Mouse (Mus musculus) embryonic facial prominence, embryonic 10.5 days (tissue): ENCODE results near the gene Tssk4. TPM values are rescaled to one million over a fixed set of nuclear protein-coding genes. Genes with fewer than 3 reads are reported as not detected.

ENCODE experiments used
- DNase-seq: peaks from one replicate; pipeline ENCODE4 v3.0.0-alpha.2; 2017; ENCODE audit warnings: low spot score
- H3K27ac ChIP-seq: fragments of 300-500 bp; sonication (generic); replicated peaks from 2 replicates; pipeline ENCODE4 v1.5.1; 2016; ENCODE audit warnings: mild to moderate bottlenecking
- H3K27me3 ChIP-seq: fragments of 300-500 bp; sonication (generic); replicated peaks from 2 replicates; pipeline ENCODE4 v1.6.1; 2016; ENCODE audit warnings: low read depth, mild to moderate bottlenecking; ENCODE audit not compliant: poor library complexity, severe bottlenecking
- H3K36me3 ChIP-seq: fragments of 300-500 bp; sonication (generic); replicated peaks from 2 replicates; pipeline ENCODE4 v1.6.1; 2016; ENCODE audit warnings: mild to moderate bottlenecking, moderate library complexity
- H3K4me1 ChIP-seq: fragments of 300-500 bp; sonication (generic); 2 replicates; pipeline ENCODE4 v1.6.1; 2016
- H3K4me3 ChIP-seq: fragments of 300-500 bp; sonication (generic); 2 replicates; pipeline ENCODE4 v1.5.1; 2016; ENCODE audit warnings: mild to moderate bottlenecking, moderate library complexity
- H3K9me3 ChIP-seq: fragments of 300-500 bp; sonication (generic); 2 replicates; pipeline ENCODE4 v1.6.1; 2016; ENCODE audit warnings: mild to moderate bottlenecking
- WGBS: fragments of 180-500 bp; shearing (Covaris S2); methylation state at CpG from one replicate; pipeline ENCODE4 v1.1.7; 2016; 5-methylcytosine and 5-hydroxymethylcytosine counted together
- polyA plus RNA-seq: library from polyadenylated mRNA; unstranded; fragments of >200 nt; fragmentation: Nextera tagmentation; extraction: Ambion mirVana; gene quantifications from 2 replicates; pipeline ENCODE4 v1.2.1, GENCODE M21; 2016

Gene Tssk4
- polyA plus RNA-seq, 1 experiment from 2014 or later: 0.74 TPM

GRCm38 (mm10) chr14:55651528-55651927 lies 1.5 kb downstream of the Tssk4 start:
- Histone ChIP-seq H3K36me3 (peaks cover 18% of the 10 kb centered on the region), H3K9me3 (no peaks in the 10 kb centered on the region), H3K4me1 (peaks cover 3% of the 10 kb centered on the region; the same call in 1 of the 2 replicates), H3K4me3 (no peak overlapping the region), H3K27ac (no peak overlapping the region), H3K27me3 (no peaks in the 10 kb centered on the region)
- no peak for DNase-seq
- 87% methylated on average over 7 of the region's 7 CpGs for WGBS

- no peak overlapping the region for H3K4me3 ChIP-seq
- DNase-seq: no peak
- H3K9me3 ChIP-seq: no peaks in the 10 kb centered on the region
- H3K36me3 ChIP-seq: peaks cover 33% of the 10 kb centered on the region
- H3K27me3 ChIP-seq: no peaks in the 10 kb centered on the region
- 90% methylated on average over 3 of the region's 3 CpGs for WGBS
- H3K27ac ChIP-seq: no peak overlapping the region
- H3K4me1 ChIP-seq: peaks cover 15% of the 10 kb centered on the region
Observed at GRCm38 (mm10) chr14:55656935-55657334, 7.0 kb downstream of the Tssk4 start.

GRCm38 (mm10) chr14:55658011-55658410 lies 8.0 kb downstream of the Tssk4 start:
- Histone ChIP-seq H3K4me3 (no peak overlapping the region), H3K9me3 (no peaks in the 10 kb centered on the region), H3K27ac (no peak overlapping the region), H3K27me3 (no peaks in the 10 kb centered on the region), H3K36me3 (peaks cover 44% of the 10 kb centered on the region), H3K4me1 (peaks cover 12% of the 10 kb centered on the region)
- WGBS: 93% methylated on average over 5 of the region's 5 CpGs
- DNase-seq: no peak

- peaks cover 57% of the 10 kb centered on the region for H3K36me3 ChIP-seq
- H3K27me3 ChIP-seq: no peaks in the 10 kb centered on the region
- WGBS: under 1% methylated on average over 39 of the region's 39 CpGs
- peak within 1 kb of the TSS; percentile 83 for H3K4me3 ChIP-seq
- peak; percentile 85 for DNase-seq
- no peaks in the 10 kb centered on the region for H3K9me3 ChIP-seq
- peak within 1 kb of the TSS; percentile 83 for H3K27ac ChIP-seq
- H3K4me1 ChIP-seq: peaks cover 12% of the 10 kb centered on the region
Observed at GRCm38 (mm10) chr14:55659960-55660573, 10.1 kb downstream of the Tssk4 start, which contains the start of gene Mdp1. Gene Mdp1 (minus strand): TSS chr14:55660508.

- Histone ChIP-seq H3K36me3 (peaks cover 59% of the 10 kb centered on the region), H3K4me3 (peak overlapping the region; percentile 83), H3K9me3 (no peaks in the 10 kb centered on the region), H3K27ac (peak overlapping the region; percentile 83; the same call in 1 of the 2 replicates), H3K27me3 (no peaks in the 10 kb centered on the region), H3K4me1 (peaks cover 12% of the 10 kb centered on the region)
- no peak for DNase-seq
- WGBS: 45% methylated on average over 2 of the region's 2 CpGs
Observed at GRCm38 (mm10) chr14:55660636-55661035, 10.7 kb downstream of the Tssk4 start.

GRCm38 (mm10) chr14:55671486-55671832 lies 21.5 kb downstream of the Tssk4 start:
- peaks cover 20% of the 10 kb centered on the region for H3K4me1 ChIP-seq
- WGBS: under 1% methylated on average over 12 of the region's 12 CpGs
- peak overlapping the region; percentile 92 for H3K4me3 ChIP-seq
- no peaks in the 10 kb centered on the region for H3K9me3 ChIP-seq
- H3K27ac ChIP-seq: peak overlapping the region; percentile 97
- peaks cover 41% of the 10 kb centered on the region for H3K36me3 ChIP-seq
- no peaks in the 10 kb centered on the region for H3K27me3 ChIP-seq
- DNase-seq: no peak

- H3K9me3 ChIP-seq: no peaks in the 10 kb centered on the region
- peaks cover 20% of the 10 kb centered on the region for H3K4me1 ChIP-seq
- DNase-seq: peak; percentile 90
- H3K27ac ChIP-seq: peak within 1 kb of the TSS; percentile 97
- WGBS: 1% methylated on average over 38 of the region's 38 CpGs
- peaks cover 41% of the 10 kb centered on the region for H3K36me3 ChIP-seq
- H3K27me3 ChIP-seq: no peaks in the 10 kb centered on the region
- H3K4me3 ChIP-seq: peak within 1 kb of the TSS; percentile 92
Observed at GRCm38 (mm10) chr14:55671833-55672740, 22.1 kb downstream of the Tssk4 start, which contains the start of the genes Gmpr2 and Nedd8. Gene Gmpr2 (plus strand): TSS chr14:55671941. Gene Nedd8 (minus strand): TSS chr14:55672124.

GRCm38 (mm10) chr14:55672741-55673060 lies 22.7 kb downstream of the Tssk4 start:
- H3K27ac ChIP-seq: peak overlapping the region; percentile 97; the same call in 1 of the 2 replicates
- WGBS: 81% methylated on average over 7 of the region's 7 CpGs

GRCm38 (mm10) chr14:55677615-55678014 lies 27.6 kb downstream of the Tssk4 start:
- H3K27ac ChIP-seq: no peak overlapping the region
- peaks cover 61% of the 10 kb centered on the region for H3K36me3 ChIP-seq
- H3K27me3 ChIP-seq: no peaks in the 10 kb centered on the region
- H3K4me1 ChIP-seq: peaks cover 22% of the 10 kb centered on the region
- no peak overlapping the region for H3K4me3 ChIP-seq
- no peaks in the 10 kb centered on the region for H3K9me3 ChIP-seq
- no peak for DNase-seq
- WGBS: 86% methylated on average over 4 of the region's 4 CpGs

More at GRCm38 (mm10) chr14:55672741-55673060, 22.7 kb downstream of the Tssk4 start:
- Histone ChIP-seq H3K4me3 (peak overlapping the region; percentile 92), H3K36me3 (peaks cover 47% of the 10 kb centered on the region), H3K9me3 (no peaks in the 10 kb centered on the region), H3K27me3 (no peaks in the 10 kb centered on the region), H3K4me1 (peaks cover 20% of the 10 kb centered on the region)
- no peak for DNase-seq

- Histone ChIP-seq H3K4me1 (peaks cover 17% of the 10 kb centered on the region), H3K36me3 (peaks cover 42% of the 10 kb centered on the region), H3K27me3 (no peaks in the 10 kb centered on the region), H3K9me3 (no peaks in the 10 kb centered on the region), H3K27ac (peak within 1 kb of the TSS; percentile 92), H3K4me3 (peak within 1 kb of the TSS; percentile 85)
- peak; percentile 97 for DNase-seq
- WGBS: under 1% methylated on average over 66 of the region's 66 CpGs
Observed at GRCm38 (mm10) chr14:55681160-55682117, 31.5 kb downstream of the Tssk4 start, which contains the start of gene Tinf2. Gene Tinf2 (minus strand): TSS chr14:55681820.

GRCm38 (mm10) chr14:55682118-55682493 lies 32.1 kb downstream of the Tssk4 start:
- 19% methylated on average over 3 of the region's 3 CpGs for WGBS
- Histone ChIP-seq H3K4me3 (peak overlapping the region; percentile 85), H3K36me3 (peaks cover 35% of the 10 kb centered on the region), H3K27ac (0 out of 2 replicates have a peak overlapping the region, but pooled peaks have one; percentile 92), H3K9me3 (no peaks in the 10 kb centered on the region), H3K27me3 (no peaks in the 10 kb centered on the region), H3K4me1 (peaks cover 17% of the 10 kb centered on the region)
- DNase-seq: no peak

- no peak overlapping the region for H3K27ac ChIP-seq
- no peaks in the 10 kb centered on the region for H3K4me1 ChIP-seq
- no peaks in the 10 kb centered on the region for H3K36me3 ChIP-seq
- no peak for DNase-seq
- H3K4me3 ChIP-seq: no peak overlapping the region
- H3K9me3 ChIP-seq: no peaks in the 10 kb centered on the region
- whole genome bisulfite sequencing: 77% methylated on average over 10 of the region's 10 CpGs
- H3K27me3 ChIP-seq: no peaks in the 10 kb centered on the region
Observed at GRCm38 (mm10) chr14:55689433-55689832, 39.4 kb downstream of the Tssk4 start.
